Mouse (Mus musculus): ENCODE results near the gene Kcnc2. TPM values are rescaled to one million over a fixed set of nuclear protein-coding genes. Genes with fewer than 3 reads are reported as not detected.
"Not testable (repeated sequence)": the region's sequence is repeated elsewhere in the genome, so short reads cannot be mapped to it uniquely, and the experiment has no call there.

Gene Kcnc2
- total RNA-seq (2017) = not detected in 3 replicates

GRCm38 (mm10) chr10:112270887-112271802 is at the start of gene Kcnc2:
Gene Kcnc2 (plus strand): TSS chr10:112271121.
- ATAC-seq (replicated peaks; ENCODE audit: insufficient number of reproducible peaks, low FRiP score, low TSS enrichment, poor library complexity, severe bottlenecking) = no peak; the same call in 1 of the 2 replicates

DNA sequence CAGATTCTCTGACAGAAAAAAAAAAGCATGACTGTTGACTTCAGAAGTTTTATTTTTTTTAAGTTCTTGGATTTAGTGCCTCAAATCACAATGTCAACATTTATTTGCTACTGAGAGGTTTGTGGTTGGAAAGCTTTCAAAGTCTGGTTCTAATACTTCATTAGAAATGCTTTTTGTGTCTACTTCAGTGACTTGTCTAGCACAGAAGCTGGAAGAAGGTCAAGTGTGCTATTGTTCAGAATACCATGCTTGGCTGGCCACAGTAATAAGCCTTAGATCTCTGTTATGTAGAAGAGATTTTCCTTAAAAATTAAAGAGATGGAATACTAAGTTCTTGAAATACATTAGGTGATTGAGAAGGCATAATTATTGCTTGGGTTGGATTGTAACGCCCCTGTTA is 43.8 kb upstream of the Kcnc2 start:
- ATAC-seq (replicated peaks; ENCODE audit: insufficient number of reproducible peaks, low FRiP score, low TSS enrichment, poor library complexity, severe bottlenecking) = no peak

- not testable (repeated sequence) for ATAC-seq (replicated peaks; ENCODE audit: insufficient number of reproducible peaks, low FRiP score, low TSS enrichment, poor library complexity, severe bottlenecking)
Measured at GRCm38 (mm10) chr10:112229091-112229843, 41.7 kb upstream of the Kcnc2 start.

- ATAC-seq (replicated peaks; ENCODE audit: insufficient number of reproducible peaks, low FRiP score, low TSS enrichment, poor library complexity, severe bottlenecking) = not testable (repeated sequence)
Measured at GRCm38 (mm10) chr10:112232733-112233132, 38.2 kb upstream of the Kcnc2 start.

DNA sequence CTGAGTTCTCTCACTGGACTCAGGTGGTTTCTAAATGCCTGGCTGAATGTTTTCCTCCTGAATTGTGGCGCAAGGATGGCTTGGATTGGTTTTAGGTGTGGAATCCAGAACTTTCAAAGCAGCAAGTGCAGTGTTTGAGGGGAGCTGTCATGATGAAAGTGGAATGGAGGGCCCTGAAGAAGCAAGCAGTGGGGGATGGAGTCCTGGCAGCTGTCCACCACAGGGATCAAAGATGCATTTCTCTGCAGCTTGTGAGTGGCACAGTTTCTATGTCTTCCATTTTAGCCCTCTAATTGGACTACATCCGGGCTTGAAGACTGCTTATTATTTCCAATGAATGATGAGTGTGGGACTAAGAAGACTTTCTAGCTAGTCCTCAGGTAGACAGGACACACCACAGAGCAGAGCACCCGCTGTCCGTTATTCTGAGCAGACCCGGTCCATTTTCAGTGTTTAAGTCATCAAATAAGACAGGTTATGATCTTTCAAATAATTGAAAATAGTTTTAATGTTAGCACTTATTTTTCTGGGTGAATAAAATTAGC is 35.5 kb upstream of the Kcnc2 start:
- not testable (repeated sequence) for ATAC-seq (replicated peaks; ENCODE audit: insufficient number of reproducible peaks, low FRiP score, low TSS enrichment, poor library complexity, severe bottlenecking)

GRCm38 (mm10) chr10:112248273-112248672 is 22.6 kb upstream of the Kcnc2 start:
- no peak for ATAC-seq (replicated peaks; ENCODE audit: insufficient number of reproducible peaks, low FRiP score, low TSS enrichment, poor library complexity, severe bottlenecking)

DNA sequence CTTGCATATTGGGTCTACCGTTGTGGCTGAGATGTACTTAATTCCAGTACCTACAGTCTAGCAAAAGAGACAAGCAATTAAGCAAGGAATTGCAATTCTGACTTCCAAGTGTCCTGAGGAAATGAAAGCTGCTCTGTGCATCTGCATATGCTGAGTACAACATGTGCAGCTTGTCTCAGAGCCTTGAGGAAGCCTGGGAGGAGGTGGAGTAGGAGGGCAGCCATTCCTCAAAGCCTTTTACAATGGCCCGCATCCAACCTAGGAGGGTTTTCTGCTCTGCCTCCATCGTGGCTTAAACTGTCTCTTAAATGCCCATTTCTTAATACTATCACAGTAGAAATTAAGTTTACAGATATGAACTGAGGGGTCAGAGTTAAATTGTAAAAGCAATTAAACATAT is 7.5 kb upstream of the Kcnc2 start:
- ATAC-seq (replicated peaks; ENCODE audit: insufficient number of reproducible peaks, low FRiP score, low TSS enrichment, poor library complexity, severe bottlenecking) = no peak

DNA sequence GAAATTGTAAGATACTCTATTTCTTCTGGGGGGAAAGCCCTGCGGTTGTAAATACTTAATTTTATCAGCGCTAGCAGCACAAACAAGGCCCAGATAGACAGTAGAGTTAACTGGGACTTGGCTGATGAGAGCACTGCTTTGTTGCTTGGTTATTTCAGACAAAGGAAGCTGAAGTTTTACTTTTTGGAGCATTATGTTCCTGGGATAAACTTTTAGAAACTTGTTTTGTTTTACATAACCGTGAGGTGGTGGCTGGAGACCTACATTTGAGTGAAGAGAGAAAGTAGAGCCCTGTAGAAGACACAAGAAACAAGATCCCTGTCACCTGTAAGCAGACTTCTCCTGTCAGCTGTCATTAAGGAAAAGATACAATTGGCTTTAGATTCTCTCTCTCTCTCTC is 1.4 kb upstream of the Kcnc2 start:
- no peak for ATAC-seq (replicated peaks; ENCODE audit: insufficient number of reproducible peaks, low FRiP score, low TSS enrichment, poor library complexity, severe bottlenecking)

- no peak for ATAC-seq (replicated peaks; ENCODE audit: insufficient number of reproducible peaks, low FRiP score, low TSS enrichment, poor library complexity, severe bottlenecking)
Measured at GRCm38 (mm10) chr10:112269939-112270781, 761 bp upstream of the Kcnc2 start.

DNA sequence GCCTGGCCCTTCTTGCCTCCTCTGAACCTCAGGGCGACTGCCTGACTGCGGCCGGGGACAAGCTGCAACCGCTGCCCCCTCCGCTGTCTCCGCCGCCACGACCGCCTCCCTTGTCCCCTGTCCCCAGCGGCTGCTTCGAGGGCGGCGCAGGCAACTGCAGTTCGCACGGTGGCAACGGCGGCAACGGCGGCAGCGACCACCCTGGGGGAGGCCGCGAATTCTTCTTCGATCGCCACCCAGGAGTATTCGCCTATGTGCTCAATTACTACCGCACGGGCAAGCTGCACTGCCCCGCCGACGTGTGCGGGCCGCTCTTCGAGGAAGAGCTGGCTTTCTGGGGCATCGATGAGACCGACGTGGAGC is 863 bp downstream of the Kcnc2 start:
- ATAC-seq (replicated peaks; ENCODE audit: insufficient number of reproducible peaks, low FRiP score, low TSS enrichment, poor library complexity, severe bottlenecking) = no peak

GRCm38 (mm10) chr10:112272171-112272570 is 1.2 kb downstream of the Kcnc2 start:
- no peak for ATAC-seq (replicated peaks; ENCODE audit: insufficient number of reproducible peaks, low FRiP score, low TSS enrichment, poor library complexity, severe bottlenecking)

- no peak for ATAC-seq (replicated peaks; ENCODE audit: insufficient number of reproducible peaks, low FRiP score, low TSS enrichment, poor library complexity, severe bottlenecking)
Measured at GRCm38 (mm10) chr10:112277996-112278395, 7.1 kb downstream of the Kcnc2 start.

GRCm38 (mm10) chr10:112315136-112315535 is 44.2 kb downstream of the Kcnc2 start:
- no peak for ATAC-seq (replicated peaks; ENCODE audit: insufficient number of reproducible peaks, low FRiP score, low TSS enrichment, poor library complexity, severe bottlenecking)

DNA sequence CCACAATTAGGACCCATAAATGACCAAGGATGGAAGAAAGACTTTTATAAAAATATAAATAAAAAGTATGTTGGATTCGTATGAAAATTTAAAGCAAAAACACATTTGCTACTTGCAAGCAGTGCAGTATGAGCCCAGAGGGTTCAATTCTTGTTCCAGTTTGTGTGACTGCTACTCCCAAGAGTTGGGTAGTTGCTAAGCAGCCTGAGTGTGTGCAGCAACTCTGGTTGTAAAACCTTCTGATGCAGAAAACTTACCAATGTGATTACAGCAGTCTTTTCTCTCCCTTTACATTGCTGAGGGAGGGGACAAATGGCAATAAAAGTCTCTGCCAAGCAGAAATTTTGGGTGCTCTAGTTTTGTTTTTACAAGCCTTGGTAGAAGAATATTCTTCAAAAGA is 46.9 kb downstream of the Kcnc2 start:
- ATAC-seq (replicated peaks; ENCODE audit: insufficient number of reproducible peaks, low FRiP score, low TSS enrichment, poor library complexity, severe bottlenecking) = no peak

GRCm38 (mm10) chr10:112357669-112358362 is 86.9 kb downstream of the Kcnc2 start:
- ATAC-seq (replicated peaks; ENCODE audit: insufficient number of reproducible peaks, low FRiP score, low TSS enrichment, poor library complexity, severe bottlenecking) = no peak

- no peak for ATAC-seq (replicated peaks; ENCODE audit: insufficient number of reproducible peaks, low FRiP score, low TSS enrichment, poor library complexity, severe bottlenecking)
Measured at GRCm38 (mm10) chr10:112358363-112358704, 87.4 kb downstream of the Kcnc2 start.

DNA sequence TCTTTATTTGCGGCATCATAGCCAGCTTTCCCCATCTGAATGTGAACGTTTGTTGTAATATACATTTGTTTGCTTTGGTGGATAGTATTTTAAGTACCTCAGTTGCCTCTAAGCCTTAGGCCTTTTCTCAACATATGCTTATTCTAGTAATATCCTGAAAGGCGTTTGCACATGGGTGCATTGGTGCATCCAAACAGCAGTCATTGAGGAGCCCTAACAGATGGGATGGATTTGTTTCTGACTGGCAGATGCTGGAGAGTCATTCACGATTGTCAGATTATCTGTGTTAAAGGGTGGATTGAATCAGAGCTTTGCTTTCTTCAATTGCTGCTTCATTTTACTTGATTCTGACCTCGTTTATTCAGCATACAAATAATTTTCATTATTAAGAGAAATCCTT is 89.8 kb downstream of the Kcnc2 start:
- no peak for ATAC-seq (replicated peaks; ENCODE audit: insufficient number of reproducible peaks, low FRiP score, low TSS enrichment, poor library complexity, severe bottlenecking)

DNA sequence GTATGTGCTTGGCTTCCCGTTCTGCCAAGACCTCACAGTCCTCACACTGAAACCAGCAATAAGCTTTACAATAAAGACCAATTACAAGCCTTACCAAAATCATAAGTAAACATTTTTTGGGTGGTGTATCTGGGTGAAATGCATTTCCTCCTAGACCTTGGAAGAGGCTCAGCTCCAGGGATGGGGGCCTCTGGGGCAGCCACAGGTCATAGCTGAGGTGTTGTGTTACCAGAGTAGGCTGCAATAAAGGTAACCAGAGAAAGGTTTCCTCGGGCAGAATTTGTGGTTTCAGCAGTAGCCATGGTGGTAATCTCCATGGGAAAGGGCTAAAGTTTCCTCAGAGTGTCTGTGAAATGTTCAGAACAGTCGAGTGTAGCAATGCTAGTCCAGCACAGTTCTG is 97.4 kb downstream of the Kcnc2 start:
- ATAC-seq (replicated peaks; ENCODE audit: insufficient number of reproducible peaks, low FRiP score, low TSS enrichment, poor library complexity, severe bottlenecking) = no peak
